In genomic region chr16:37752876-37753275, GRCm38 (mm10) we compare ENCODE assay signal across 10 mouse cellular contexts. TPM values are rescaled to one million over a fixed set of nuclear protein-coding genes. Genes with fewer than 3 reads are reported as not detected.
DNase-seq lines count a peak whose midpoint lies in the region; ATAC-seq and TF ChIP-seq lines count a peak whose summit lies in the region.
"Had no signal": no experiment of that assay in that cellular context is flagged by ENCODE, and none has a peak within 500 bp of the region (broad histone marks: within the 10 kb centered on the region; RNA-seq: fewer than 3 reads in every experiment).

No protein-coding gene starts in this region.

- H3K4me3 ChIP-seq in hindbrain, postnatal 0 days (ENCODE audit: low read length) = no peak overlapping the region
- H3K4me3 ChIP-seq in hindbrain, embryonic 13.5 days = no peak overlapping the region
- no peak overlapping the region for H3K4me3 ChIP-seq in thymus, adult 2 months (ENCODE audit: control insufficient read depth, insufficient read depth, low read length)
- H3K4me3 ChIP-seq: left cerebral cortex, adult 2 months had no signal

- intact Hi-C loops in left cerebral cortex, postnatal 4 days (cut with DNase I) = no loop called here

- no peak for ATAC-seq in hindbrain, postnatal 0 days
- no peak for ATAC-seq in hindbrain, embryonic 13.5 days (ENCODE audit: low FRiP score)

- no peaks in the 10 kb centered on the region for H3K9me3 ChIP-seq in hindbrain, postnatal 0 days (ENCODE audit: low read length)
- no peaks in the 10 kb centered on the region for H3K9me3 ChIP-seq in hindbrain, embryonic 13.5 days

- no peaks in the 10 kb centered on the region for H3K27me3 ChIP-seq in hindbrain, postnatal 0 days (ENCODE audit: insufficient read depth, low read length)
- no peaks in the 10 kb centered on the region for H3K27me3 ChIP-seq in hindbrain, embryonic 13.5 days
- H3K27me3 ChIP-seq in thymus, adult 2 months (ENCODE audit: control insufficient read depth, insufficient read depth, low read length) = no peaks in the 10 kb centered on the region

- no peaks in the 10 kb centered on the region for H3K4me1 ChIP-seq in hindbrain, postnatal 0 days (ENCODE audit: insufficient read depth, low read length)
- H3K4me1 ChIP-seq in hindbrain, embryonic 13.5 days (replicated peaks) = no peaks in the 10 kb centered on the region
- H3K4me1 ChIP-seq in thymus, adult 2 months (replicated peaks; ENCODE audit: control insufficient read depth, insufficient read depth, low read length) = no peaks in the 10 kb centered on the region

- WGBS in hindbrain, postnatal 0 days = 19% methylated on average over 2 of the region's 2 CpGs
- 20% methylated on average over 2 of the region's 2 CpGs for WGBS in hindbrain, embryonic 13.5 days
- WGBS in thymus, adult 2 months = 67% methylated on average over 2 of the region's 2 CpGs

- no peak overlapping the region for H3K27ac ChIP-seq in hindbrain, postnatal 0 days
- H3K27ac ChIP-seq in hindbrain, embryonic 13.5 days = no peak overlapping the region
- no peak overlapping the region for H3K27ac ChIP-seq in thymus, adult 2 months (ENCODE audit: control insufficient read depth, insufficient read depth, low read length)
- H3K27ac ChIP-seq: left cerebral cortex, adult 2 months had no signal

- no peak for TF ChIP-seq POLR2A in thymus, adult 2 months (IDR thresholded peaks at IDR 0.05; ENCODE audit: control insufficient read depth, extremely low read depth, insufficient read depth, low read length, poor library complexity)

- TF ChIP-seq CTCF in hindbrain, postnatal 0 days (IDR thresholded peaks at IDR 0.05; ENCODE audit: low read depth) = no peak
- no peak for TF ChIP-seq CTCF in thymus, adult 2 months (IDR thresholded peaks at IDR 0.05; ENCODE audit: borderline replicate concordance, control insufficient read depth, extremely low read depth, insufficient read depth, low read length, poor library complexity)

- peak; percentile 14 for DNase-seq in hindbrain, postnatal 0 days (ENCODE audit: low spot score)
- DNase-seq in embryo, embryonic 11 days = peak; percentile 40
- DNase-seq in heart, postnatal 4 days = peak; percentile 40
- DNase-seq in lung, postnatal 14 days = peak; percentile 28
- no peak for DNase-seq in thymus, adult 2 months
- no peak for DNase-seq in left cerebral cortex, postnatal 4 days
- no peak for DNase-seq in liver

- no peak overlapping the region for H3K4me2 ChIP-seq in hindbrain, postnatal 0 days (ENCODE audit: low read depth, low read length)
- H3K4me2 ChIP-seq in hindbrain, embryonic 13.5 days = no peak overlapping the region
- H3K4me2 ChIP-seq: midbrain, embryonic 11.5 days had no signal

- H3K9ac ChIP-seq in hindbrain, postnatal 0 days (replicated peaks; ENCODE audit: low read length) = no peak overlapping the region
- no peak overlapping the region for H3K9ac ChIP-seq in hindbrain, embryonic 13.5 days

- no peaks in the 10 kb centered on the region for H3K36me3 ChIP-seq in hindbrain, postnatal 0 days (ENCODE audit: insufficient read depth, low read length)
- no peaks in the 10 kb centered on the region for H3K36me3 ChIP-seq in hindbrain, embryonic 13.5 days
- no peaks in the 10 kb centered on the region for H3K36me3 ChIP-seq in thymus, adult 2 months (ENCODE audit: control insufficient read depth, insufficient read depth, low read length)

RNA-seq across cellular contexts. Expression of gene Fstl1, which starts 23.8 kb away (rescaled TPM):
- 53.1 and 53.5 TPM in 2 replicates for total RNA-seq in hindbrain, postnatal 0 days (2014; rRNA removed)
- 71.5 and 71.8 TPM in 2 replicates for polyA plus RNA-seq in hindbrain, postnatal 0 days (2015; fragmentation: Nextera tagmentation; extraction: Ambion mirVana)
- polyA plus RNA-seq in hindbrain, embryonic 13.5 days (2015; fragmentation: Nextera tagmentation; extraction: Ambion mirVana) = 126 and 133 TPM in 2 replicates
- total RNA-seq in heart, postnatal 4 days (2021) = 100 to 1,000 TPM; 457 to 460 TPM
- 9.2 and 9.6 TPM in 2 replicates for polyA plus RNA-seq in thymus, adult 2 months (2012; rRNA removed)
- 10 to 100 TPM; 66.2 to 75.2 TPM for total RNA-seq in left cerebral cortex, postnatal 4 days (2021)

Comparison
In these comparisons a context has a peak if more than half of its experiments do, and no peak if none do; other contexts are left out.
1. DNase-seq: peak in hindbrain, postnatal 0 days (single experiment), embryo, embryonic 11 days (single experiment), heart, postnatal 4 days (single experiment) and lung, postnatal 14 days (single experiment); none in thymus, adult 2 months (single experiment), left cerebral cortex, postnatal 4 days (single experiment) and liver (single experiment).